Mouse (Mus musculus): ENCODE data around the gene Cphx2. TPM values are rescaled to one million over a fixed set of nuclear protein-coding genes. Genes with fewer than 3 reads are reported as not detected.
"Not testable (repeated sequence)": the region's sequence is repeated elsewhere in the genome, so short reads cannot be mapped to it uniquely, and the experiment has no call there.

Gene Cphx2
- total and polyA plus RNA-seq, 3 experiments = not detected

- H3K27me3 ChIP-seq (ENCODE audit: control insufficient read depth in 1 of 2, insufficient read depth in 2 of 2, low read length in 2 of 2); H3K36me3 ChIP-seq (ENCODE audit: control insufficient read depth in 1 of 2, insufficient read depth in 2 of 2, low read length in 2 of 2); H3K9ac ChIP-seq (ENCODE audit: control insufficient read depth, low read depth, low read length, poor library complexity, severe bottlenecking); H3K9me3 ChIP-seq (replicated peaks; ENCODE audit: insufficient read depth, low read length); DNase-seq (ENCODE audit: low read depth, low spot score); H3K4me3 ChIP-seq (ENCODE audit: control insufficient read depth in 1 of 2, insufficient read depth in 1 of 2, low read depth in 2 of 2, low read length in 2 of 2); H3K27ac ChIP-seq (ENCODE audit: control insufficient read depth, low read depth, low read length); H3K79me2 ChIP-seq (ENCODE audit: control insufficient read depth, insufficient read depth, low read length, poor library complexity); H3K4me1 ChIP-seq (ENCODE audit: control insufficient read depth in 1 of 2, insufficient read depth in 2 of 2, low read length in 2 of 2): not testable (repeated sequence)
These were observed 36.8 kb downstream of the Cphx2 start, which contains the start of gene Duxbl2 for GRCm38 (mm10) chr14:26118150-26118549. Gene Duxbl2 (plus strand): TSS chr14:26118349.

GRCm38 (mm10) chr14:26118550-26119000, 37.3 kb downstream of the Cphx2 start:
- not testable (repeated sequence) for H3K79me2 ChIP-seq (ENCODE audit: control insufficient read depth, insufficient read depth, low read length, poor library complexity); H3K9ac ChIP-seq (ENCODE audit: control insufficient read depth, low read depth, low read length, poor library complexity, severe bottlenecking); H3K4me1 ChIP-seq (ENCODE audit: control insufficient read depth in 1 of 2, insufficient read depth in 2 of 2, low read length in 2 of 2); H3K27ac ChIP-seq (ENCODE audit: control insufficient read depth, low read depth, low read length); DNase-seq (ENCODE audit: low read depth, low spot score); H3K27me3 ChIP-seq (ENCODE audit: control insufficient read depth in 1 of 2, insufficient read depth in 2 of 2, low read length in 2 of 2); H3K9me3 ChIP-seq (replicated peaks; ENCODE audit: insufficient read depth, low read length); H3K36me3 ChIP-seq (ENCODE audit: control insufficient read depth in 1 of 2, insufficient read depth in 2 of 2, low read length in 2 of 2); H3K4me3 ChIP-seq (ENCODE audit: control insufficient read depth in 1 of 2, insufficient read depth in 1 of 2, low read depth in 2 of 2, low read length in 2 of 2)

DNA sequence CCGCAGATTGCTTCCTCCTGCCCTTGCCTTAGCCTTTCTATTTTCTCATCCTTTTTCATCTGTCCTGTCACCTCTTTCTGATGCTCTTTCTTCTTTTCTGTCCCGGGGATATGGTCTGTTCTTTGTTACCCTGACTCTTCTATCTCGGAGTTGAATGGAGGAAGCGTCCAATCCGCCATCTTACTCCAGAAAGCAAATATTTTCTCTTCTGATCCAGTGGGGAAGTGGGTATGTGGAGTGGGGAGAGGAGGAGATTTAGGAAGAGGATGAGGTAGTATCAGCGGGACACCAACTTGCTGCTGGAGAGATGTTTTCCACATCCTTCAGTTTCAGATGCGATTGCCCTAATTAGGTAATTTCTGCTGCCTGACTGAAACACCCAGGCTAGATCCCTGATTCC, 37.8 kb downstream of the Cphx2 start:
- H3K27me3 ChIP-seq (ENCODE audit: control insufficient read depth in 1 of 2, insufficient read depth in 2 of 2, low read length in 2 of 2); DNase-seq (ENCODE audit: low read depth, low spot score); H3K36me3 ChIP-seq (ENCODE audit: control insufficient read depth in 1 of 2, insufficient read depth in 2 of 2, low read length in 2 of 2); H3K27ac ChIP-seq (ENCODE audit: control insufficient read depth, low read depth, low read length); H3K4me1 ChIP-seq (ENCODE audit: control insufficient read depth in 1 of 2, insufficient read depth in 2 of 2, low read length in 2 of 2); H3K4me3 ChIP-seq (ENCODE audit: control insufficient read depth in 1 of 2, insufficient read depth in 1 of 2, low read depth in 2 of 2, low read length in 2 of 2); H3K9ac ChIP-seq (ENCODE audit: control insufficient read depth, low read depth, low read length, poor library complexity, severe bottlenecking); H3K79me2 ChIP-seq (ENCODE audit: control insufficient read depth, insufficient read depth, low read length, poor library complexity); H3K9me3 ChIP-seq (replicated peaks; ENCODE audit: insufficient read depth, low read length): not testable (repeated sequence)

Other genes starting within 250 kb of the Cphx2 start
- 7.3 and 7.6 TPM in 2 replicates for gene Anxa11, start 239.4 kb upstream of the Cphx2 start, total RNA-seq (2012; rRNA removed)
- 10 to 100 TPM in 1 of 2 experiments, not detected in 1; 40.5 TPM for gene Anxa11, start 239.4 kb upstream of the Cphx2 start, polyA plus RNA-seq (2012; ENCODE audit: insufficient read depth in 1 of 2, insufficient read length in 2 of 2, low read depth in 1 of 2, low replicate concordance in 2 of 2, missing spikeins in 1 of 2)
- gene Plac9a, start 178.4 kb upstream of the Cphx2 start, total RNA-seq (2012; rRNA removed) = not detected in 2 replicates
- not detected for gene Plac9a, start 178.4 kb upstream of the Cphx2 start, polyA plus RNA-seq (2012; ENCODE audit: insufficient read depth in 1 of 2, insufficient read length in 2 of 2, low read depth in 1 of 2, low replicate concordance in 2 of 2, missing spikeins in 1 of 2)
- gene Tmem254a, start 153.8 kb upstream of the Cphx2 start, total RNA-seq (2012; rRNA removed) = 0.69 and 0.81 TPM in 2 replicates
- gene Tmem254a, start 153.8 kb upstream of the Cphx2 start, polyA plus RNA-seq (2012; ENCODE audit: insufficient read depth in 1 of 2, insufficient read length in 2 of 2, low read depth in 1 of 2, low replicate concordance in 2 of 2, missing spikeins in 1 of 2) = 1 to 10 TPM in 1 of 2 experiments, not detected in 1; 1.8 TPM
- not detected in 2 replicates for gene Cphx1, start 143.2 kb upstream of the Cphx2 start, total RNA-seq (2012; rRNA removed)
- gene Cphx1, start 143.2 kb upstream of the Cphx2 start, polyA plus RNA-seq (2012; ENCODE audit: insufficient read depth in 1 of 2, insufficient read length in 2 of 2, low read depth in 1 of 2, low replicate concordance in 2 of 2, missing spikeins in 1 of 2) = not detected
- gene Duxbl1, start 102.9 kb upstream of the Cphx2 start, total RNA-seq (2012; rRNA removed) = not detected in 2 replicates
- gene Duxbl1, start 102.9 kb upstream of the Cphx2 start, polyA plus RNA-seq (2012; ENCODE audit: insufficient read depth in 1 of 2, insufficient read length in 2 of 2, low read depth in 1 of 2, low replicate concordance in 2 of 2, missing spikeins in 1 of 2) = not detected
- gene Gm9780, start 38.8 kb upstream of the Cphx2 start, total RNA-seq (2012; rRNA removed) = not detected in 2 replicates
- not detected for gene Gm9780, start 38.8 kb upstream of the Cphx2 start, polyA plus RNA-seq (2012; ENCODE audit: insufficient read depth in 1 of 2, insufficient read length in 2 of 2, low read depth in 1 of 2, low replicate concordance in 2 of 2, missing spikeins in 1 of 2)
- 10.4 and 12.1 TPM in 2 replicates for gene Tmem254c, start 14.2 kb upstream of the Cphx2 start, total RNA-seq (2012; rRNA removed)
- gene Tmem254c, start 14.2 kb upstream of the Cphx2 start, polyA plus RNA-seq (2012; ENCODE audit: insufficient read depth in 1 of 2, insufficient read length in 2 of 2, low read depth in 1 of 2, low replicate concordance in 2 of 2, missing spikeins in 1 of 2) = 10 to 100 TPM in 1 of 2 experiments, not detected in 1; 36.0 TPM
- not detected in 2 replicates for gene Cphx3, start 781 bp downstream of the Cphx2 start, total RNA-seq (2012; rRNA removed)
- not detected for gene Cphx3, start 781 bp downstream of the Cphx2 start, polyA plus RNA-seq (2012; ENCODE audit: insufficient read depth in 1 of 2, insufficient read length in 2 of 2, low read depth in 1 of 2, low replicate concordance in 2 of 2, missing spikeins in 1 of 2)
- gene Duxbl2, start 36.8 kb downstream of the Cphx2 start, total RNA-seq (2012; rRNA removed) = not detected in 2 replicates
- not detected for gene Duxbl2, start 36.8 kb downstream of the Cphx2 start, polyA plus RNA-seq (2012; ENCODE audit: insufficient read depth in 1 of 2, insufficient read length in 2 of 2, low read depth in 1 of 2, low replicate concordance in 2 of 2, missing spikeins in 1 of 2)
- not detected in 2 replicates for gene Plac9b, start 101.0 kb downstream of the Cphx2 start, total RNA-seq (2012; rRNA removed)
- gene Plac9b, start 101.0 kb downstream of the Cphx2 start, polyA plus RNA-seq (2012; ENCODE audit: insufficient read depth in 1 of 2, insufficient read length in 2 of 2, low read depth in 1 of 2, low replicate concordance in 2 of 2, missing spikeins in 1 of 2) = not detected
- 2.5 and 3.7 TPM in 2 replicates for gene Tmem254b, start 125.5 kb downstream of the Cphx2 start, total RNA-seq (2012; rRNA removed)
- gene Tmem254b, start 125.5 kb downstream of the Cphx2 start, polyA plus RNA-seq (2012; ENCODE audit: insufficient read depth in 1 of 2, insufficient read length in 2 of 2, low read depth in 1 of 2, low replicate concordance in 2 of 2, missing spikeins in 1 of 2) = 1 to 10 TPM in 1 of 2 experiments, not detected in 1; 7.7 TPM
- not detected in 2 replicates for gene Duxbl3, start 176.4 kb downstream of the Cphx2 start, total RNA-seq (2012; rRNA removed)
- not detected for gene Duxbl3, start 176.4 kb downstream of the Cphx2 start, polyA plus RNA-seq (2012; ENCODE audit: insufficient read depth in 1 of 2, insufficient read length in 2 of 2, low read depth in 1 of 2, low replicate concordance in 2 of 2, missing spikeins in 1 of 2)